Mouse (Mus musculus) G1E (cell line): ENCODE data around the gene Shroom2. TPM values are rescaled to one million over a fixed set of nuclear protein-coding genes. Genes with fewer than 3 reads are reported as not detected.

ENCODE experiments used
- ATAC-seq: 2 replicates; pipeline ENCODE4 v1.8.0; 2016; ENCODE audit warnings: mild to moderate bottlenecking; ENCODE audit not compliant: insufficient number of reproducible peaks, poor library complexity, low FRiP score, severe bottlenecking; ENCODE audit errors: extremely low read depth
- DNase-seq: peaks from one replicate; pipeline ENCODE4 v3.0.0; 2012; ENCODE audit warnings: low spot score
- H3K27me3 ChIP-seq: 2 replicates; pipeline ENCODE4 v1.6.1; 2012; ENCODE audit warnings: mild to moderate bottlenecking, low read length, inconsistent platforms; ENCODE audit not compliant: insufficient read depth
- H3K36me3 ChIP-seq: replicated peaks from 2 replicates; pipeline ENCODE3; 2012; ENCODE audit warnings: mild to moderate bottlenecking, inconsistent platforms
- H3K4me1 ChIP-seq: 2 replicates; pipeline ENCODE4 v1.6.1; 2012; ENCODE audit warnings: low read depth, low read length, inconsistent platforms, mixed read lengths; ENCODE audit not compliant: insufficient read depth
- H3K4me3 ChIP-seq: 2 replicates; pipeline ENCODE4 v1.5.1; 2012; ENCODE audit warnings: low read depth, mild to moderate bottlenecking, inconsistent platforms, low read length, moderate library complexity, mixed read lengths
- H3K9me3 ChIP-seq: replicated peaks from 2 replicates; pipeline ENCODE4 v1.6.1; 2012; ENCODE audit warnings: inconsistent platforms
- CTCF ChIP-seq: IDR thresholded peaks from 2 replicates; pipeline ENCODE4 v1.5.1; 2012; ENCODE audit warnings: low read depth, low read length, inconsistent platforms, mixed read lengths
- GATA1 ChIP-seq: IDR thresholded peaks from 2 replicates; pipeline ENCODE4 v1.6.1; 2012; ENCODE audit warnings: borderline replicate concordance, low read length, inconsistent platforms, mixed read lengths
- GATA2 ChIP-seq: IDR thresholded peaks from 2 replicates; pipeline ENCODE4 v1.6.1; 2012; ENCODE audit warnings: low read depth, low read length, inconsistent platforms, borderline replicate concordance
- POLR2AphosphoS5 ChIP-seq: IDR thresholded peaks from 2 replicates; pipeline ENCODE4 v1.6.1; 2012; ENCODE audit warnings: low read depth, low read length, inconsistent platforms; ENCODE audit not compliant: insufficient replicate concordance
- TAL1 ChIP-seq: conservative IDR thresholded peaks from 2 replicates; pipeline ENCODE4 v1.6.1; 2012; ENCODE audit warnings: low read depth, low read length, inconsistent platforms, mixed read lengths
- polyA plus RNA-seq: library from polyadenylated mRNA; stranded (reverse); fragments of >175 nt; gene quantifications from 2 replicates; pipeline ENCODE4 v1.2.3, GENCODE M21; 2012
- total RNA-seq, 2 experiments: library from RNA; stranded (forward) in 1 of 2; stranded (reverse) in 1 of 2; fragments of 200-1000 nt in 1 of 2; fragments of >200 nt in 1 of 2; fragmentation: Nextera tagmentation in 1 of 2; gene quantifications; 2 replicates each; pipeline ENCODE4 v1.2.3; 2014 to 2017

Shroom2 gene
- total and polyA plus RNA-seq, 3 experiments: 0.05 TPM; not detected in 2

GRCm38 (mm10) chrX:152652676-152653075 lies 116.6 kb downstream of the Shroom2 start:
- DNase-seq (no peak), ATAC-seq (no peak)
- no peak overlapping the region for H3K4me3 ChIP-seq
- TF ChIP-seq TAL1 (no peak), GATA1 (no peak), CTCF (no peak), GATA2 (no peak), POLR2AphosphoS5 (no peak)
- no peaks in the 10 kb centered on the region for H3K36me3 ChIP-seq
- no peaks in the 10 kb centered on the region for H3K27me3 ChIP-seq
- H3K9me3 ChIP-seq: no peaks in the 10 kb centered on the region
- no peaks in the 10 kb centered on the region for H3K4me1 ChIP-seq

- DNase-seq: no peak
- TF ChIP-seq GATA1 (no peak), CTCF (no peak), GATA2 (no peak), POLR2AphosphoS5 (no peak), TAL1 (no peak)
- H3K27me3 ChIP-seq: no peaks in the 10 kb centered on the region
- H3K36me3 ChIP-seq: no peaks in the 10 kb centered on the region
- no peaks in the 10 kb centered on the region for H3K9me3 ChIP-seq
- ATAC-seq: no peak
- H3K4me1 ChIP-seq: no peaks in the 10 kb centered on the region
- no peak overlapping the region for H3K4me3 ChIP-seq
These were observed 124.4 kb downstream of the Shroom2 start for GRCm38 (mm10) chrX:152644827-152645226.

GRCm38 (mm10) chrX:152643679-152644638 lies 125.3 kb downstream of the Shroom2 start:
- no peaks in the 10 kb centered on the region for H3K27me3 ChIP-seq
- DNase-seq: no peak
- no peak for TF ChIP-seq GATA2
- no peak for TF ChIP-seq GATA1
- no peak for TF ChIP-seq POLR2AphosphoS5
- TF ChIP-seq CTCF: no peak
- TF ChIP-seq TAL1: no peak
- no peak overlapping the region for H3K4me3 ChIP-seq
- H3K9me3 ChIP-seq: no peaks in the 10 kb centered on the region
- no peaks in the 10 kb centered on the region for H3K4me1 ChIP-seq
- ATAC-seq: no peak
- no peaks in the 10 kb centered on the region for H3K36me3 ChIP-seq

GRCm38 (mm10) chrX:152643201-152643600 lies 126.1 kb downstream of the Shroom2 start:
- no peak for TF ChIP-seq GATA1
- no peak for TF ChIP-seq CTCF
- no peak for TF ChIP-seq GATA2
- TF ChIP-seq TAL1: no peak
- no peak for TF ChIP-seq POLR2AphosphoS5
- no peak for ATAC-seq
- H3K4me3 ChIP-seq: no peak overlapping the region
- H3K9me3 ChIP-seq: no peaks in the 10 kb centered on the region
- H3K27me3 ChIP-seq: no peaks in the 10 kb centered on the region
- H3K4me1 ChIP-seq: no peaks in the 10 kb centered on the region
- H3K36me3 ChIP-seq: no peaks in the 10 kb centered on the region
- no peak for DNase-seq

- H3K4me1 ChIP-seq: no peaks in the 10 kb centered on the region
- H3K36me3 ChIP-seq: no peaks in the 10 kb centered on the region
- H3K4me3 ChIP-seq: no peak overlapping the region
- ATAC-seq: no peak
- TF ChIP-seq GATA2 (no peak), CTCF (no peak), GATA1 (no peak), POLR2AphosphoS5 (no peak), TAL1 (no peak)
- no peaks in the 10 kb centered on the region for H3K27me3 ChIP-seq
- H3K9me3 ChIP-seq: no peaks in the 10 kb centered on the region
- no peak for DNase-seq
These were observed 126.6 kb downstream of the Shroom2 start for GRCm38 (mm10) chrX:152642627-152643026.

- Histone ChIP-seq H3K4me3 (no peak overlapping the region), H3K4me1 (no peaks in the 10 kb centered on the region), H3K36me3 (no peaks in the 10 kb centered on the region), H3K9me3 (no peaks in the 10 kb centered on the region), H3K27me3 (no peaks in the 10 kb centered on the region)
- ATAC-seq (no peak), DNase-seq (no peak)
- TF ChIP-seq GATA2 (no peak), CTCF (no peak), POLR2AphosphoS5 (no peak), TAL1 (no peak), GATA1 (no peak)
These were observed 133.9 kb downstream of the Shroom2 start for GRCm38 (mm10) chrX:152635397-152635796.
